Mouse (Mus musculus): ENCODE measurements at regions not wholly inside any gene's neighbourhood (a gene's known extent, or its start where the extent isn't known, plus 50 kb on each side); places are given as distances from the start of the nearest gene placed in this dataset.

DNA sequence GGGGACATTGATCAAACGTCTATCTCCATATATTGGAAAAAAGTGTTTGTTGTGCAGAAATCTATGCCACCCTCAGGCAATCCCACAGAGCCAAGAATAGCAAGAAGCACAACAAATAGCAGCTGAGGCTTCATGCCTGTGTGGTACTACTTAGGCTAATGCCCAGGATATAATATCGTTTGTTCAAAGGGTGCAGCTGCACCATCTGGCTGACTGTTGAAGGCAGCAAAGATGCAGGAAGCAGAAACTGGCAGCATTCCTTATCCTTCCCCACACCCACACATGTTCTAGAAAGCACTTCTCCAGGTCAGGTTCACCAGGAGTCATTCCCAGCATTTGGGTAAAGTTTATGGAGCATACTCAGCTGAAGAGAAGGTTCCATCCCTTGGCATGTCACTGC is 158.1 kb upstream of the Ccn2 start:
- TF ChIP-seq TCF3 (IDR thresholded peaks at IDR 0.05; ENCODE audit: insufficient read length, low read depth) (no peak), SRF (IDR thresholded peaks at IDR 0.05; ENCODE audit: control insufficient read depth, insufficient read length, low read depth) (no peak), POLR2A (IDR thresholded peaks at IDR 0.05; ENCODE audit: insufficient read length, low read depth) (no peak), MAX (IDR thresholded peaks at IDR 0.05; ENCODE audit: low read depth) (no peak), POLR2AphosphoS2 (IDR thresholded peaks at IDR 0.05; ENCODE audit: insufficient read length, low read depth) (no peak), REST (IDR thresholded peaks at IDR 0.05; ENCODE audit: insufficient read depth, insufficient read length) (no peak)
